Mouse (Mus musculus) cerebellum, adult 2 months (tissue): ENCODE results near the gene Slc16a10. TPM values are rescaled to one million over a fixed set of nuclear protein-coding genes. Genes with fewer than 3 reads are reported as not detected.

Experiments used
- DNase-seq, 2 experiments: peaks; one replicate each; pipeline ENCODE4 v3.0.0; 2021
- H3K27ac ChIP-seq: fragments of 200-500 bp; 2 replicates; pipeline ENCODE4 v1.5.1; 2012; ENCODE audit warnings: low read length, control low read depth, inconsistent platforms; ENCODE audit not compliant: insufficient read depth
- H3K27me3 ChIP-seq: fragments of 200-500 bp; 2 replicates; pipeline ENCODE4 v1.6.1; 2012; ENCODE audit warnings: inconsistent platforms, mild to moderate bottlenecking, low read length, moderate library complexity; ENCODE audit not compliant: control insufficient read depth, insufficient read depth
- H3K4me1 ChIP-seq: fragments of 200-500 bp; 2 replicates; pipeline ENCODE4 v1.6.1; 2011; ENCODE audit warnings: low read length; ENCODE audit not compliant: control insufficient read depth, insufficient read depth
- H3K4me3 ChIP-seq: fragments of 200-500 bp; replicated peaks from 2 replicates; pipeline ENCODE3; 2011; ENCODE audit warnings: mild to moderate bottlenecking, low read depth, low read length, control low read depth; ENCODE audit not compliant: insufficient read depth
- CTCF ChIP-seq: fragments of 200-500 bp; IDR thresholded peaks from 2 replicates; pipeline ENCODE4 v1.5.1; 2011; ENCODE audit warnings: low read depth, mild to moderate bottlenecking, control low read depth, low read length, moderate library complexity, borderline replicate concordance; ENCODE audit not compliant: insufficient read depth
- POLR2A ChIP-seq: fragments of 200-500 bp; IDR thresholded peaks from 2 replicates; pipeline ENCODE4 v1.6.1; 2011; ENCODE audit warnings: low read length, control low read depth, borderline replicate concordance; ENCODE audit not compliant: insufficient read depth
- WGBS: fragments of 180-500 bp; shearing (Covaris S2); methylation state at CpG from one replicate; pipeline ENCODE4 v1.1.7; 2018; 5-methylcytosine and 5-hydroxymethylcytosine counted together
- polyA plus RNA-seq: library from polyadenylated mRNA; depleted of rRNA; stranded (reverse); fragments of >200 nt; gene quantifications from 2 replicates; pipeline ENCODE4 v1.2.3, GENCODE M21; 2012

Gene Slc16a10
- polyA plus RNA-seq, 1 experiment: 3.6 TPM

DNA sequence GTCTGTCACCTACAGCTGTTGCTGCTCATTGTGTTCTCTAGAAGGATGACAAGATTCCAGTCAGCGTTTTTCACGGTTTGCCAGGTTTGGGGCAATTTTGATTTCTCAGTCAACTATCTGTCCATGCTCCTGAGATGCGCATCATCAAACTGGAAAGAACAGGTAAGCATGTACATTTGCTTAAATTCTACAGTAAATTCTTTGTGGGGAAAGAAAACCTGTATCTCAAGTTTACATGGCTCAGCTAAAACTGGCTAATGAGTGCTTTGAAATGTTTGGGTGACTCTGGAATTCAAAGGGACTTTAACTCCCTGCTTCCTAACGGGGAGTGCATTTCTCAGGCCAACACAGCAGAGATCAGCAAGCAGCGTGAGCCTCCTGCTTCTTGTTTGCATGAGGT lies 80.1 kb downstream of the Slc16a10 start:
- no peak overlapping the region for H3K4me3 ChIP-seq
- no peak for TF ChIP-seq CTCF

GRCm38 (mm10) chr10:40058786-40059120 lies 83.3 kb downstream of the Slc16a10 start:
- H3K4me1 ChIP-seq: no peaks in the 10 kb centered on the region
- TF ChIP-seq POLR2A (no peak), CTCF (no peak)
- no peak overlapping the region for H3K27ac ChIP-seq
- no peak for DNase-seq
- H3K4me3 ChIP-seq: no peak overlapping the region
- no peaks in the 10 kb centered on the region for H3K27me3 ChIP-seq
- WGBS: 95% methylated on average over 3 of the region's 3 CpGs

More for the DNA sequence above, 80.1 kb downstream of the Slc16a10 start:
- 87% methylated on average over 5 of the region's 5 CpGs for WGBS
- H3K27me3 ChIP-seq: no peaks in the 10 kb centered on the region
- H3K4me1 ChIP-seq: no peaks in the 10 kb centered on the region
- H3K27ac ChIP-seq: no peak overlapping the region
- no peak for DNase-seq

DNA sequence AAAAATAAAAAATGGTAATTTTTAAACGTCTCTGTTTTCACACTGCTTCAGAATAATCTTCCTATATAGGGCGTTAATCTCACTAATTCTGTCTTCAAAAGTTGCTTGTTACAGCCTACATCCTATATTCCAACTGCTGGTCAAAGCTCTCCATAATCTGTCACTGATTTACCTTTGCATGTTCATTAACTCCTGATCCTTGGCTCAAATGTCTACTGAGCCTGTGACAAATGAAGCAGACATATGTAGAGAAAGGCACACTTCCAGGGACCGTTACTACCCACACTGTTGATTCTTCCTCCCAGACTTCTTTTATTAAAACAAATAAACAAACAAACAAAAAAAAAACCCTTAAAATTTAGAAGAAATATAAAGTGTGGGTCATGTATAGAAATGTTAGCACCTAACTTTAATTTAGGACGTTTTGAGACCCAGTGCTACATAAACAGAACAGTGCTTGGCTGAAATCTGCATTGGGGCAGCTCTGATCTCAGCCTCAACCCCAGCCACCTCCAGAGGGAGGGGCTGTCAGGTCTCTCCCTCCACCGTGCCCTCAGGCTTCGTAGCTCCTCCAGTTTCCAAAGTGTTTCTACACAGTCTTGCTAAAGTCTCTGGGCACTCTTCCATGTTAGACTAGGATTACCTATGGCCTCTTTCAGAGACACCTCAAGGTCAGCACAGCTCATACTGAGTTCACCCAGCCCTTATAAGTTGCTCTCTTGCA lies 83.8 kb downstream of the Slc16a10 start:
- no peak overlapping the region for H3K27ac ChIP-seq
- H3K27me3 ChIP-seq: no peaks in the 10 kb centered on the region
- TF ChIP-seq POLR2A (no peak), CTCF (no peak)
- WGBS: 71% methylated on average over 6 of the region's 6 CpGs
- no peak for DNase-seq
- H3K4me3 ChIP-seq: no peak overlapping the region
- H3K4me1 ChIP-seq: no peaks in the 10 kb centered on the region

- H3K27me3 ChIP-seq: no peaks in the 10 kb centered on the region
- H3K4me3 ChIP-seq: no peak overlapping the region
- 84% methylated on average over 2 of the region's 2 CpGs for WGBS
- no peaks in the 10 kb centered on the region for H3K4me1 ChIP-seq
- H3K27ac ChIP-seq: no peak overlapping the region
- no peak for TF ChIP-seq CTCF
- no peak for TF ChIP-seq POLR2A
- no peak for DNase-seq
Observed at GRCm38 (mm10) chr10:40057615-40058014, 84.4 kb downstream of the Slc16a10 start.

GRCm38 (mm10) chr10:40054455-40054854 lies 87.6 kb downstream of the Slc16a10 start:
- 89% methylated on average over 8 of the region's 8 CpGs for WGBS
- H3K27me3 ChIP-seq: no peaks in the 10 kb centered on the region
- H3K27ac ChIP-seq: no peak overlapping the region
- no peak overlapping the region for H3K4me3 ChIP-seq
- TF ChIP-seq POLR2A: no peak
- no peak for TF ChIP-seq CTCF
- DNase-seq: no peak
- H3K4me1 ChIP-seq: no peaks in the 10 kb centered on the region

GRCm38 (mm10) chr10:40053896-40054295 lies 88.2 kb downstream of the Slc16a10 start:
- H3K27ac ChIP-seq: no peak overlapping the region
- no peak for DNase-seq
- no peak overlapping the region for H3K4me3 ChIP-seq
- H3K4me1 ChIP-seq: no peaks in the 10 kb centered on the region
- TF ChIP-seq CTCF: no peak
- no peak for TF ChIP-seq POLR2A
- H3K27me3 ChIP-seq: no peaks in the 10 kb centered on the region
- 66% methylated on average over 4 of the region's 4 CpGs for WGBS

- Histone ChIP-seq H3K4me3 (no peak overlapping the region), H3K27me3 (no peaks in the 10 kb centered on the region), H3K27ac (no peak overlapping the region), H3K4me1 (no peaks in the 10 kb centered on the region)
- peak; percentile 29 to 32 for DNase-seq
- TF ChIP-seq POLR2A (no peak), CTCF (peak; percentile 39; the same call in 1 of the 2 replicates)
- 46% methylated on average over 3 of the region's 3 CpGs for WGBS
Observed at GRCm38 (mm10) chr10:40053257-40053895, 88.7 kb downstream of the Slc16a10 start.

DNA sequence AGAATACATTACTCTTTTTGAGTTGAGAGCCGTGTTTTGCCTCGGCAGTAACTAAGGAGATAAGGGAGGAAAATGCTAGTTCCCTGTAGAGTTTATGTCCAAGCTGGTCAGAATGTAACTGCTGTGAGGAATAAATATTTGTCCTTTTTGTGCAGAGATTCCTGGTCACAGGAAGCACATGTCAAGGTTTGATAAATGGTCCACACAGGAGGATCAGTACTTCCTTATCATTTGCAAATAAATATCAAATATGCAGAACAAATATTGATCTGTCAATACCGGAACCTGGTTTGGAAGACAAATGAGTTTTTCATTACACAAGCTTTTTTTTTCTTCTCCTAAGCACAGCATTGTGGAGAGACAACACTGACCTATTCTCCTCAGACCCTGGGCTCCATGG lies 90.1 kb downstream of the Slc16a10 start:
- TF ChIP-seq CTCF: no peak
- WGBS: 88% methylated on average over 3 of the region's 3 CpGs
- H3K27me3 ChIP-seq: no peaks in the 10 kb centered on the region
- H3K4me1 ChIP-seq: no peaks in the 10 kb centered on the region
- no peak for DNase-seq
- no peak overlapping the region for H3K27ac ChIP-seq
- no peak overlapping the region for H3K4me3 ChIP-seq

DNA sequence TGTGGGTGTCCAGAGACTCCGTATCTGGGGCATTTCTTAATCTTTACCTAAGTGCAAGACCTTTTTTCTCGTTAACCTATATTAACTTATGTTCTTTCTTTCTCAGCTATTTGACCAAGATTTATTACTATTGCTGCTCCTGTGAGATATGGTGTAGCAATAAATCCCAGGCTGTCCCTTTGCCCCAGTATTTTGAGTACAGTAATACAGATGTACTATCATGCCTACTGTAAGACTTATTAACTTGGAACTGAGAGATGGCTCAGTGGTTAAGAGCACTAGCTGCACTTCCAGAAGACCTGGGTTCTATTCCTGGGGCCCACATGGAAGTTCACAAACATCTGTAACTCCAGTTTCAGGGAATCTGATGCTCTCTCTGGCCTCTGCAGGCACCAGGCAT lies 91.3 kb downstream of the Slc16a10 start:
- TF ChIP-seq POLR2A: no peak
- no peak for TF ChIP-seq CTCF
- Histone ChIP-seq H3K4me1 (no peaks in the 10 kb centered on the region), H3K4me3 (no peak overlapping the region), H3K27me3 (no peaks in the 10 kb centered on the region), H3K27ac (no peak overlapping the region)
- DNase-seq: no peak
- 89% methylated on average over 2 of the region's 2 CpGs for WGBS
